Mouse (Mus musculus): ENCODE results near the gene Umps. TPM values are rescaled to one million over a fixed set of nuclear protein-coding genes. Genes with fewer than 3 reads are reported as not detected.

The Umps gene
- polyA plus RNA-seq, 1 experiment from 2014 or later = 22.8 TPM

- no peak for ATAC-seq (ENCODE audit: low FRiP score)
- no peaks in the 10 kb centered on the region for H3K27me3 ChIP-seq (replicated peaks)
- WGBS = 93% methylated on average over 4 of the region's 4 CpGs
- H3K36me3 ChIP-seq = peaks cover 37% of the 10 kb centered on the region
- H3K9ac ChIP-seq (replicated peaks) = no peak overlapping the region
- H3K4me1 ChIP-seq = no peaks in the 10 kb centered on the region
- no peak overlapping the region for H3K4me3 ChIP-seq (replicated peaks)
- H3K4me2 ChIP-seq = no peak overlapping the region
- no peaks in the 10 kb centered on the region for H3K9me3 ChIP-seq (replicated peaks)
- H3K27ac ChIP-seq (replicated peaks) = no peak overlapping the region
Measured at GRCm38 (mm10) chr16:33953008-33953407, 13.8 kb downstream of the Umps start.

DNA sequence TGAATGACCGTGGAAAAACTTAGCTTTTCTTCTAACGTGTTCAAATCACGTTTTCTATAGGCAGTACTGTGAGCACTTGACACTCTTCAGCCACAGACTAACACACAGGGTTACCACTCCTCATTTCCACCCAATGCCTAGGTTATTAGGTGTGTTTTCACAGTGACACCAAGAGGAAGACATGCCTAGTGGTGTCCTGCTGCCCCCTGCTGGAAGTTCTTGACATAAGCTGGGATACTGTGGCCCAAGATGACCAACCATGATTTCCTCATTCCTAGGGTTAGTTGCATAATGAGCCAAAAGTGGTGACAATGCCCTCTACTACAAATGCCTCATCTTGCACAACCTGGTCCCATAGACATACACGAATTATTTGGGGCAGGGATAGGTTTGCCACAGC, 16.0 kb downstream of the Umps start:
- ATAC-seq (ENCODE audit: low FRiP score) = peak; percentile 59; the same call in 1 of the 2 replicates
- Histone ChIP-seq H3K9ac (replicated peaks) (no peak overlapping the region), H3K9me3 (replicated peaks) (no peaks in the 10 kb centered on the region), H3K4me3 (replicated peaks) (no peak overlapping the region), H3K27ac (replicated peaks) (no peak overlapping the region), H3K4me2 (no peak overlapping the region), H3K27me3 (replicated peaks) (no peaks in the 10 kb centered on the region), H3K36me3 (peaks cover 22% of the 10 kb centered on the region), H3K4me1 (no peaks in the 10 kb centered on the region)
- 26% methylated on average over 4 of the region's 4 CpGs for WGBS

GRCm38 (mm10) chr16:33950386-33950785, 16.5 kb downstream of the Umps start:
- Histone ChIP-seq H3K27me3 (replicated peaks) (no peaks in the 10 kb centered on the region), H3K9ac (replicated peaks) (no peak overlapping the region), H3K4me2 (no peak overlapping the region), H3K36me3 (peaks cover 18% of the 10 kb centered on the region), H3K4me1 (no peaks in the 10 kb centered on the region), H3K4me3 (replicated peaks) (no peak overlapping the region), H3K27ac (replicated peaks) (no peak overlapping the region), H3K9me3 (replicated peaks) (no peaks in the 10 kb centered on the region)
- WGBS = 88% methylated on average over 6 of the region's 6 CpGs
- no peak; the same call in 1 of the 2 replicates for ATAC-seq (ENCODE audit: low FRiP score)

GRCm38 (mm10) chr16:33947664-33948571, 18.9 kb downstream of the Umps start:
- 83% methylated on average over 17 of the region's 17 CpGs for WGBS
- Histone ChIP-seq H3K36me3 (no peaks in the 10 kb centered on the region), H3K27ac (replicated peaks) (no peak overlapping the region), H3K4me1 (no peaks in the 10 kb centered on the region), H3K4me2 (no peak overlapping the region), H3K9ac (replicated peaks) (no peak overlapping the region), H3K4me3 (replicated peaks) (no peak overlapping the region), H3K27me3 (replicated peaks) (no peaks in the 10 kb centered on the region), H3K9me3 (replicated peaks) (no peaks in the 10 kb centered on the region)
- ATAC-seq (ENCODE audit: low FRiP score) = no peak

GRCm38 (mm10) chr16:33946021-33946420, 20.8 kb downstream of the Umps start:
- Histone ChIP-seq H3K9ac (replicated peaks) (no peak overlapping the region), H3K36me3 (no peaks in the 10 kb centered on the region), H3K4me1 (peaks cover 18% of the 10 kb centered on the region), H3K27me3 (replicated peaks) (no peaks in the 10 kb centered on the region), H3K4me2 (no peak overlapping the region), H3K27ac (replicated peaks) (no peak overlapping the region), H3K4me3 (replicated peaks) (no peak overlapping the region), H3K9me3 (replicated peaks) (no peaks in the 10 kb centered on the region)
- ATAC-seq (ENCODE audit: low FRiP score) = no peak
- 83% methylated on average over 7 of the region's 7 CpGs for WGBS

GRCm38 (mm10) chr16:33944772-33945171, 22.1 kb downstream of the Umps start:
- ATAC-seq (ENCODE audit: low FRiP score) = no peak
- Histone ChIP-seq H3K4me2 (no peak overlapping the region), H3K4me3 (replicated peaks) (no peak overlapping the region), H3K9me3 (replicated peaks) (no peaks in the 10 kb centered on the region), H3K4me1 (peaks cover 27% of the 10 kb centered on the region), H3K9ac (replicated peaks) (no peak overlapping the region), H3K36me3 (no peaks in the 10 kb centered on the region), H3K27ac (replicated peaks) (no peak overlapping the region), H3K27me3 (replicated peaks) (no peaks in the 10 kb centered on the region)
- WGBS = 50% methylated on average over 6 of the region's 6 CpGs

GRCm38 (mm10) chr16:33944126-33944525, 22.7 kb downstream of the Umps start:
- Histone ChIP-seq H3K27me3 (replicated peaks) (no peaks in the 10 kb centered on the region), H3K4me2 (no peak overlapping the region), H3K9me3 (replicated peaks) (no peaks in the 10 kb centered on the region), H3K4me1 (peaks cover 29% of the 10 kb centered on the region), H3K9ac (replicated peaks) (no peak overlapping the region), H3K4me3 (replicated peaks) (no peak overlapping the region), H3K36me3 (no peaks in the 10 kb centered on the region), H3K27ac (replicated peaks) (no peak overlapping the region)
- no peak for ATAC-seq (ENCODE audit: low FRiP score)
- WGBS = 75% methylated on average over 4 of the region's 4 CpGs

DNA sequence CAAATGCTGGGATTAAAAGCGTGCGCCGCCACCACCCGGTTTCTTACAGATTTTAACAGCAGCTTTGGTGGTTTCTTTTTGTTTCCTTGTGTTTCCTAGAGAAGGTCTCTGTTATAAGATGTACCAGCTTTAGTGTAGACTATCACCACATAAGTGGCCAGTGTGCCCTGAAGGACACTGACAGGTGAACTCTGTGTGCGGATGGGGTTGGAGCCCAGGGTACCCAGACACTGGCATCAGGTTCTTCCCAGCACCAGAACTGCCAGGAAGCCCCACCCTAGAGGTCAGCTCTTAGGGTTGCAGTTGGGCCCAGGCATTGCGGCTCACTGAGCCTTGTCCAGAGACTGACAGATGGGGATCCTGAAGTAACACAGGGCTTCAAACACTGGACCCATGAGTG, 23.4 kb downstream of the Umps start:
- Histone ChIP-seq H3K4me1 (peaks cover 36% of the 10 kb centered on the region), H3K36me3 (no peaks in the 10 kb centered on the region), H3K4me2 (no peak overlapping the region), H3K4me3 (replicated peaks) (no peak overlapping the region), H3K9me3 (replicated peaks) (no peaks in the 10 kb centered on the region), H3K27me3 (replicated peaks) (no peaks in the 10 kb centered on the region), H3K27ac (replicated peaks) (no peak overlapping the region), H3K9ac (replicated peaks) (no peak overlapping the region)
- 99% methylated on average over 6 of the region's 6 CpGs for WGBS
- no peak for ATAC-seq (ENCODE audit: low FRiP score)

- H3K4me2 ChIP-seq = no peak overlapping the region
- no peak overlapping the region for H3K27ac ChIP-seq (replicated peaks)
- no peaks in the 10 kb centered on the region for H3K9me3 ChIP-seq (replicated peaks)
- no peak overlapping the region for H3K9ac ChIP-seq (replicated peaks)
- no peaks in the 10 kb centered on the region for H3K27me3 ChIP-seq (replicated peaks)
- WGBS = 65% methylated on average over 11 of the region's 11 CpGs
- H3K4me3 ChIP-seq (replicated peaks) = no peak overlapping the region
- H3K4me1 ChIP-seq = peaks cover 44% of the 10 kb centered on the region
- H3K36me3 ChIP-seq = no peaks in the 10 kb centered on the region
- ATAC-seq (ENCODE audit: low FRiP score) = no peak
Measured at GRCm38 (mm10) chr16:33942341-33942740, 24.5 kb downstream of the Umps start.

- Histone ChIP-seq H3K36me3 (no peaks in the 10 kb centered on the region), H3K27me3 (replicated peaks) (no peaks in the 10 kb centered on the region), H3K4me3 (replicated peaks) (no peak overlapping the region), H3K27ac (replicated peaks) (peak overlapping the region; percentile 58), H3K9me3 (replicated peaks) (no peaks in the 10 kb centered on the region), H3K9ac (replicated peaks) (no peak overlapping the region), H3K4me2 (no peak overlapping the region), H3K4me1 (peaks cover 44% of the 10 kb centered on the region)
- WGBS = 58% methylated on average over 11 of the region's 11 CpGs
- peak; percentile 42; the same call in 1 of the 2 replicates for ATAC-seq (ENCODE audit: low FRiP score)
Measured at GRCm38 (mm10) chr16:33941271-33941781, 25.5 kb downstream of the Umps start.

DNA sequence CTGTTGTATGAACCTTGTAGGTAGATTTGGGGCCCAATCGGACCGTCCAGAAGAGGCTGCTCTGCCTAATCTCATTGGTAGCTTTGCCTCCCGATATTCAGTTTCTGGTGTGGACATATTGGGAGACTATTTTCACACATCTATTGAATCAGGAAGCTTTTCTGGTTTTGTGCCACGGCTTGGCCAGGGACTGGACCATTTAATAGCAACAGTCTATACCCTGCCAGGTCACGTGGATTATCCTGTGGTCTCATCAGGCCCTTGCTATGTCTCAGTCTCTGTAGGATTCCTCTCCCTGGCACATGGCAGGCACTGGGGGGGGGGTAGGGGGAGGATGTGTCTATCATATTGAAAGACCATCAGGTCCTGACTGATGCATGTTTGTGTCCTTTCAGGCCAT, 26.7 kb downstream of the Umps start:
- Histone ChIP-seq H3K4me2 (no peak overlapping the region), H3K9ac (replicated peaks) (no peak overlapping the region), H3K4me3 (replicated peaks) (no peak overlapping the region), H3K36me3 (no peaks in the 10 kb centered on the region), H3K27ac (replicated peaks) (no peak overlapping the region), H3K27me3 (replicated peaks) (no peaks in the 10 kb centered on the region), H3K9me3 (replicated peaks) (no peaks in the 10 kb centered on the region), H3K4me1 (peaks cover 44% of the 10 kb centered on the region)
- ATAC-seq (ENCODE audit: low FRiP score) = no peak
- WGBS = 88% methylated on average over 5 of the region's 5 CpGs

GRCm38 (mm10) chr16:33939636-33940035, 27.2 kb downstream of the Umps start:
- Histone ChIP-seq H3K9ac (replicated peaks) (no peak overlapping the region), H3K27me3 (replicated peaks) (no peaks in the 10 kb centered on the region), H3K4me1 (peaks cover 47% of the 10 kb centered on the region), H3K4me2 (no peak overlapping the region), H3K9me3 (replicated peaks) (no peaks in the 10 kb centered on the region), H3K27ac (replicated peaks) (no peak overlapping the region), H3K36me3 (no peaks in the 10 kb centered on the region), H3K4me3 (replicated peaks) (no peak overlapping the region)
- no peak for ATAC-seq (ENCODE audit: low FRiP score)
- 81% methylated on average over 9 of the region's 9 CpGs for WGBS

Data from neural tube, embryonic 15.5 days (tissue).